Mouse (Mus musculus): ENCODE results near the gene C7. TPM values are rescaled to one million over a fixed set of nuclear protein-coding genes. Genes with fewer than 3 reads are reported as not detected.

The C7 gene
- not detected for total RNA-seq (2023)

GRCm38 (mm10) chr15:5063635-5064034 lies at the start of gene C7:
C7 (minus strand) TSS chr15:5063740.

GRCm38 (mm10) chr15:5107686-5108654 lies 44.4 kb upstream of the C7 start, which contains the start of gene Card6:
Card6 (minus strand) TSS chr15:5108539.

Other genes starting within 250 kb of the C7 start
- not detected for gene Mroh2b, start 165.0 kb downstream of the C7 start, total RNA-seq (2023)
- 10 to 100 TPM; 15.8 to 22.9 TPM for gene Card6, start 44.8 kb upstream of the C7 start, total RNA-seq (2023)
- 100 to 1,000 TPM; 360 to 389 TPM for gene Rpl37, start 52.9 kb upstream of the C7 start, total RNA-seq (2023)
- gene Prkaa1, start 80.1 kb upstream of the C7 start, total RNA-seq (2023): 10 to 100 TPM; 25.5 to 28.3 TPM
- 10 to 100 TPM; 16.6 to 19.1 TPM for gene Ttc33, start 121.8 kb upstream of the C7 start, total RNA-seq (2023)
- gene Ptger4, start 180.4 kb upstream of the C7 start, total RNA-seq (2023): 10 to 100 TPM; 18.1 to 23.8 TPM

Measured in neutrophil, adult 83 days (primary cell).